Mouse (Mus musculus): ENCODE results near the gene Itgb2.

Gene Itgb2

DNA sequence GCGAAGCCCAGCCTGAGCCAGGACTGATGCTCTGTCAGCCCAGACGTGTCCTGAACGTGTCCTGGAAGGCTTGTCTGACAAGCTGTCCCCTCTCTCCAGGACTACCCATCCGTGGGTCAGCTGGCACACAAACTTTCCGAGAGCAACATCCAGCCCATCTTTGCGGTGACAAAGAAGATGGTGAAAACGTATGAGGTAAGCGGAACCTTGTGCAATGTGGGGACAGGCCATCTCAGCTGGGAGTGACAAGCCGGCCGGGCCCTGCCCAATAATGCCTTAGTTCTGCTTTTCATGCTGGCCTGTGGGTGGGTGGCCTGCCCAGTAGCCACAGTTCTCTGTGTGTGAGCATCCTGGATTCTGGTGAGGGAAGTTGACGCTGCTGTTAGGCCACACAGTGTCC lies 20.8 kb downstream of the Itgb2 start:
- peak in 1 of 2 experiments; percentile 31 for DNase-seq (ENCODE audit: low spot score in 2 of 2)

DNA sequence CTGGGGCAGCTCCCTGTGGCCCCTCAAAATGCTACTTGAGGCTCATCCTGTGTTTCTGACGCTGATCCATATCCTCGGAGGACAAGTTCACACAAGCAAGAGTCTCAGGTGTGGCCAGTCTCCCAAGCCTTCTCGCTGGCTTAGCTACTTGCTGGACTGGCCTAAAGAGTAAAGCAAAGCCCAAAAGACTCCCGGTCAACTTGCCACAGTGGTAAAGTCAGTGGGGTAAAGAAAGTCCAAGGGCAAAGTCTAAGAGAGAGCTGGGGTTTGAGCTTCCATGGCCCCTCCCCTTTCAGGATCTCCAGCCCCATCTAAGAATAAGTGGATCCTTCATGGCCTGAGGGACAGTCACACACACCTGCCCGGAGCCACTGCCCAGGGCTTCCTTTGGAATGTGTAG lies 22.1 kb downstream of the Itgb2 start:
- DNase-seq (ENCODE audit: low spot score in 2 of 2), result no peak

DNA sequence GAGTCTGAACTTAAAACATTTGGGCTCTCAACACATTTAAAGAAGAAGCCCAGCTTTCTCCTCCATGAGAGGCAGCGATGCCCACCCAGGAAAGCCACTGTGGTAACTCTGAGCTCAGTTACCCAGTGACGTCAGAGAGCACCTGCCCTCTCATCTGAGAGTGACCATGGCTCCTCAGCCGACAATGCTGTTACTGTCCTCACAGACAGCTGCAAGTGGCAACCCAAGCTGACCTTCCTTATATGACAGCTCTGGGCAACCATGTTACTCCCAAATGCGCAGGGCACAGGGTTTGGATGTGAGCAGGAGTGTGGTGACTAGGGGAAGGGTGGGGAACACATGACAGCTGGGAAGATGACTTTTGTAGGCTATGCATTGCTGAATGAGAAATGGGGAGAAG lies 23.2 kb downstream of the Itgb2 start:
- no peak for DNase-seq (ENCODE audit: low spot score in 2 of 2)

DNA sequence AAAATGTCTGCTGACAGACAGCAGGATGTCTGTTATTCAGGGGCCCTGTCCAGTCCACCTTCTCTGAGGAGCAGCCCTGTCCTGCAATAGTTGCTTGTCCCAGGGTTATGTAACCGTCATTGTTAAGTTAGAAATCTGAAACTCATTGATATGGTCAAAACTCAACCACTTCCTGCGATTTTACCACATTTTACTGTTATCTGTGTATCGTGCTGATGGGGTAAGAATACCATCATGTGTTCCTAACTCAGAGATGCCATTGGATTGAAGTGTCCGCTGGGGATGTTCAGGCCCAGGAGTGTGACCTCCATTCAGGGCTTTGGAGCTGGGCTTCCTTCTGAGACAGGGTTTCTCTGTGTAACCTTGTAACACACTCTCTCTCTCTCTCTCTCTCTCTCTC lies 24.9 kb downstream of the Itgb2 start:
- no peak for DNase-seq (ENCODE audit: low spot score in 2 of 2)

DNA sequence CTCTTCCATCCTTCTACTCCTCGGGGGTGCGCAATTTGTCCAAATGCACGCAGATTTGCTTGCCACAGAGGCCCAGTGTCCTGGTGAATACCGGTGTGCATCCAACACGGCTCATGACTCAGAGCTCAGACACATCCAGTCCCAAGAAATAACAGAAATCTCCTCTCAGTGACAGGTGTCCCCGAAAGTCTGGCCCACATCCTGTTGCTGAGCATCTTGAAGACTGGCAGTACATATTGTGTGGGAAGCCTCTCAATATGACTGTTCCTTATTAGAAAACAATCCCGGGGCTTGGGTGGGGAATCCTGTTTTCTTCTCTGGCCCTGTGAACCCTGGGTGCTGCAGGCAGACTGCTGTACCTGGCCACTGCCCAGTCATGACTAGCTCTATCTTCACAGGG lies 26.6 kb downstream of the Itgb2 start:
- DNase-seq (ENCODE audit: low spot score in 2 of 2), result no peak

DNA sequence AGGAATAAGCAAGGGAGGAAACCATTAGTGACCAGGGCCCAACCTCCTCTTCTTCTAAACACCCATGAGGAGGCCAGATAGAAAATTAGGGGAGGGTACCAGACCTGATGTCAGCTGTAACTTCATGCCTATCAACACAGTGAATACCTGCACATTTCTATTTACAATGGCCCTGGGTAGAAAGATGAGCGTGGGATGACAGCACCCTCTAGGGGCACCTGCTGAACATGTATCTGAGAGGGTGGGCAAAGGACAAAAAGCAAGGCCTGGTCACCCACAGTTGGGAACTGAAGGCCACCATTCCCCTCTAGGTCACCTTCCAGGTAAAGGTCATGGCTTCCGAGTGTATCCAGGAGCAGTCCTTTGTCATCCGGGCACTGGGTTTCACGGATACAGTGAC lies 27.6 kb downstream of the Itgb2 start:
- no peak for DNase-seq (ENCODE audit: low spot score in 2 of 2)

DNA sequence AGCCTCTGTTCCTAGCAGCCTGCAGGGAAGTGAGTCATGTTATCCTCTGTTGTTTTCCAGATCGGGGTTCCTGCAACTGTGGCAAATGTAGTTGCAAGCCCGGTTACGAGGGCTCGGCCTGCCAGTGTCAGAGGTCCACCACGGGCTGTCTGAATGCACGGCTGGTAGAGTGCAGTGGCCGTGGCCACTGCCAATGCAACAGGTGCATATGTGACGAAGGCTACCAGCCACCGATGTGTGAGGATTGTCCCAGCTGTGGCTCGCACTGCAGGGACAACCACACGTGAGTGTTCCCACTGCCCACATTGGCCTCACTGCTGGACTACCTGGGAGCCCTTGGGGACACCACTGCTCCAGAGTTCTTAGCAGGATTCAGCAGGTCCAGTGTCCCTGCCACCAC lies 30.0 kb downstream of the Itgb2 start:
- DNase-seq (ENCODE audit: low spot score in 2 of 2), result no peak

DNA sequence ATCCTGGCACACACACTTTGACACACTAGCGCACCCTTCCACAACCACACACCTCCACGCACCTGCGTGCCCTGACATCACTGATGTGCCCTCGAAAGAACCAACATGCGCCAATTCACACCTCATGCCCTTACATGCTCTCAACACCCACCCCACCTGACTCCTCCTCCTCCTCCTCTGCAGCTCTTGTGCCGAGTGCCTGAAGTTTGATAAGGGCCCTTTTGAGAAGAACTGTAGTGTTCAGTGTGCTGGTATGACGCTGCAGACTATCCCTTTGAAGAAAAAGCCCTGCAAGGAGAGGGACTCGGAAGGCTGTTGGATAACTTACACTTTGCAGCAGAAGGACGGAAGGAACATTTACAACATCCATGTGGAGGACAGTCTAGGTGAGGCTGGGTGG lies 30.8 kb downstream of the Itgb2 start:
- DNase-seq (ENCODE audit: low spot score in 2 of 2), result no peak

DNA sequence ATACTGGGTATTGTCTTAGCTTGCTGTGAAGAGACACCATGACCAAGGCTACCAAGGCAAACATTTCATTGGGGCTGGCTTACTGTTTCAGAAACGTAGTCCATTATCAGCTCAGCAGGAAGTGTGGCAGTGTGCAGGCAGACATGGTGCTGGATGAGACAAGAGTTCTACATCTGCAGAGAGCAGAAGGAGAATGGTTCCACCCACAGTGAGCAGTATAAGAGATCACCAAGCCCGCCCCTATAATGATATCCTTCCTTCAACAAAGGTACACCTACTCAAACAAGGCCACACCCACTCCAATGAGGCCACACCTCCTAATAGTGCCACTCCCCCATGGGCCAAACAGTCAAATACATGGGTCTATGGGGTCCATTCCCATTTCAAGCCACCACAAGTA lies 31.5 kb downstream of the Itgb2 start:
- no peak for DNase-seq (ENCODE audit: low spot score in 2 of 2)

DNA sequence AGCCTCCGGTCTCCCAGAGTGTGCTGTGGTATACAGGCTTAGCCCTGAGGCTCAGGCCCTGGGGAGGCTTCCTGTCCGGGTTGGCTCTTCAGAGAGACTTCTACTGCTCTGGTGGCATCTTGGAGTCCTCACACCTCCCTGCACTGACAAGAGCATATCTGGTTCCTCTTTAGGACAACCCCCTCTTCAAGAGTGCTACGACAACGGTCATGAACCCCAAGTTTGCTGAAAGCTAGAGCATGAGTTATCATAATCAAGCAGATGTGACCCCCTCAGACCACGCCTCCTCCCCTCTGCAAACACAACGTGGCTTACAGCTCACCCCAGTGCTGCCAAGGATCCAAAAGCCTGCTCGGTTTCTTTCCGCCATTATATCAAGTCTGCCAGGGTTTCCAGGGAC lies 35.0 kb downstream of the Itgb2 start:
- no peak for DNase-seq (ENCODE audit: low spot score in 2 of 2)

DNA sequence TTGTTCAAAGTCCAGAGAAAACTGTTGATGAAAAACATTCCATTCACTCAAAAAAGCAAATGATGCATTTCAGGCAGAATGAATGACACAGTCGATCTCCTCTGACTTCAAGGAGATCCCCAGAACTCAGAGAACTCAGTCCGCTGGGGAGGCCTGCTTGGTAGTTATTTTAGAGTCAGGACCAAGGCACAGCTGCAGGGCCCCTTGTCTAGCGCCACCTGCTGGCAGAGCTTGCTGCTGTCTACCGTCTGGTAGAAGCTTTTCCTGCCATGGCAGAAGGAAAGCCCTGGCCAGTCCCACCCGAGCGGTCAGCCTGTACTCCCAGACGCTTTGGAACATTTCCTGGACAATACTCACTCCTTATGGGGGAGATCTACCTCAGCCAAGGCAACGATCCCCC lies 36.6 kb downstream of the Itgb2 start:
- DNase-seq (ENCODE audit: low spot score in 2 of 2), result peak in 1 of 2 experiments; percentile 80

DNA sequence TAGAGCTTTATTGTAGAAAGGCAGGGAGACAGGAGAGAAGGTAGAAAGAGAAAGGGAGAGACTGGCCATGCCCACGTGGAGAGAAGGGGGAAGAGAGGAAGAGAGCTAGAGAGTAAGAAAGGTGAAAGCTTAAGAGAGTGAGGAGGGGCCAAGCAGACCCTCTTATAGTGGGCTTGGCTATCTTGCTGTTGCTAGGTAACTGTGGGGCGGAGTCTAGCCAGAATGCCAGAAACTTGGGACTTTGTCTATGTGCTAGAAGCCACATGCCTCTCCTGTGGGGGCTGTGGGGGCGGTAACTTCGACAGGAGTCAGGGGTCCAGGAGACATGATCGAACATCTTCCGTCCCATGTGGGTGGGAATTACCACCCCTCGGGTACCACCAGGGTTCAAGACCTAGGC lies 39.4 kb downstream of the Itgb2 start:
- no peak for DNase-seq (ENCODE audit: low spot score in 2 of 2)

DNA sequence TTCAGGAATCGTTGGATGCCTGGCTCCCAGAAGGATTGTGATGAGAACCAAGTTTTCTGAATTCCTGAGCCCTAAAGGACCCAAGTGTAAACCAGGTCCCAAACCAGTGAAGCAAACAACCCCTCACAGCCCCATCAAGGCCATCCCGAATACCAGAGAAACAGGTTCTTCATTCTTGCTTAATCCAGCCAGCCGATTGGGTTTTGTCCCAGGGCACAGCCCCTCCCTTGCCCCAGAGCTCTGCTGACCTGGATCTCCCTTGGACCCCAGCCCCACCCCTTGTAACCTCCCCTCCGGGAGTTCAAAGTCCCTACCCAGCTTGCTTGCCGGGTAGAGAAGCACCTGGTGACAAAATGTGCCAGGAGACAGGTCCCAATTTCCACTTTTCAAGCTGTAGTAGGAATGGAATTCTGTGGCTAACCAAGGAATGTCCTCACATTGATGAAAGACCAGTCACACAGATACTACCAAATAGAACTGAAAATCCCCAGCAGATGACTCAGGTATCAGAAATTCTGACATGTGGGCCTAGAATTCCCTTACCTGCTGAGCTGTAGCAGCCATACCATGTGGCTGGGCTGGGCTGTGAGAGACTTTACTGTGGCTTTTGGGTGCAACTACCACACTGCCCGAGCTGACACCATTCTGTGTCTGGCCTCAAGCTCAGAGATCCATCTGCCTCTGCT lies 40.1 kb downstream of the Itgb2 start:
- no peak for DNase-seq (ENCODE audit: low spot score in 2 of 2)

DNA sequence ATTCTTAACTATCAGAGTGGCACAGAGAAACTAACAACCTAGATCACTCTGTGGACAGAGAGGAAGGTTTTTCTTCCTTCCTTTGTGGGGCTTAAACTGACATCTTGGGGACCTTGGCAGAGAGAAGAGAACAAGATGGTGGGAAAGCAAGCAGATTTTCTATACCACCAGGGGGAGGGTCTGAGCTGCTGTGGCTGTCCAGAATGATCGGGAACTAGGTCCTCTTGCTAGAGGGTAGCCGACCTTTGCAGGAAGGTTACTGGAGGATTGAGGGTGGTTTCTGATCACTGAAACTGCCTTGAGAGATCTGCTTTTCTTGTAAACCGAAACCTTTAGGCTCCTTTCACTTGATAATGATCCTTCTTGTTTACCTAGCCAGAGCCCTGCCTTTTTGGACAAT lies 42.2 kb downstream of the Itgb2 start:
- DNase-seq (ENCODE audit: low spot score in 2 of 2), result no peak

DNA sequence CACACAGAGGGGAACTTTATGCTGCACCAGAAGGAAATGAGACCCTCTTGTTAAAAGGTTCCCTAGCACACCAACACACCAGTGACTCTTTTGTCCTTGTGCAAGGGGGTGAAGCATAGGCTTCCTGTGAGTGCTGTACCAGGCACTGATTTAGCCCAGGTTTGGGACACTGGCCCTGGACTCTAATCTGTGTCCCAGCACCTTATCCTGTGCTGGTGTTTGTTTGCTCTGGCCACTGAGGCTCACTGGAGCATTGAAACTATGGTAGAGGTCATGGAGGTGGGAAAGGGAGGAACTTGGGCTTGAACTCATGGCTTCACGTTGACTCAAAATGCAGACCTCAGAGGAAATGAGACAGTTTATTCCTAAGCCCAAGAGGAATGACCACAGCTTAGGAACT lies 43.1 kb downstream of the Itgb2 start:
- no peak for DNase-seq (ENCODE audit: low spot score in 2 of 2)

DNA sequence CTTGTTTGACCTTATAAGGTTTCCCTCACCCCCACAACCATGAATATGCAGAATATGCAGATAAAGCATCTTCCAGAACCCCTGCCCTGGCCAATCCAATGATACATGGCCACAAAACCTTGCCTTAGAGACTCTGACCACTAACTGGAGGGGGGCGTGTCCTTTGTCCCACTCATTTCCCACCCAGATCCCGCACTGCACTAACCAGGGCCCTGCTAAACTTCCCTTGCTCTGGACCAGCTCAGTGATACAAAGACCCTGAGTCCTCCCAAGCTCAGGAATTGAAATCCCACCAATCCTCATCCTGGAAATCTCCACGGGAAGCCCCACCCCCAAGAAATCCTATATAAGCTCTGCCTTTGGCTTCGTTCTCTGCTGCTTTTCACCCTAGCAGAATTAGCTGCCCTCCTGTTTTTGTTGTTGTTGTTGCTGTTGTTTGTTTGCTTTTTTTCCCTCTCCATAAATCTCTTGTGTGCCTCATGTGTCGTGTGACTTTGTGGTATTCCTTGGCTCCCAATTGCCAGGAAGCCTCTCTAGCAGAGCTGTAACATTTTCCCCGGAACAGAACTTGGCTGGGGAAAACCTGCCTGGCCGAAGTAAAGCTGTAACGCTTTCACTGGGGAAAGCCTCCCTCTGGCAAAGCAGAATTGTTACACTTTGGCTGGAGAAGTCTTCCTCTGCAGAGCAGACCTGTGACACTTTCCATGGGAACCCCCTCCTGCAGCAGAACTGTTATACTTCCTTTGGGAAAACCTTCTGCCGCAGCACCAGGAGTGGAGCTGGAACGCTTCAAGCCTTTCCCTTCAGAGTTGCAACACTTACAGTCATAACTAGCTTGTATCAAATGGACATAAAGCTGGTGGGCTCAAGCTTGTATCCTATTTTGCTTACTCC lies 50.2 kb downstream of the Itgb2 start:
- DNase-seq (ENCODE audit: low spot score in 2 of 2), result no peak

DNA sequence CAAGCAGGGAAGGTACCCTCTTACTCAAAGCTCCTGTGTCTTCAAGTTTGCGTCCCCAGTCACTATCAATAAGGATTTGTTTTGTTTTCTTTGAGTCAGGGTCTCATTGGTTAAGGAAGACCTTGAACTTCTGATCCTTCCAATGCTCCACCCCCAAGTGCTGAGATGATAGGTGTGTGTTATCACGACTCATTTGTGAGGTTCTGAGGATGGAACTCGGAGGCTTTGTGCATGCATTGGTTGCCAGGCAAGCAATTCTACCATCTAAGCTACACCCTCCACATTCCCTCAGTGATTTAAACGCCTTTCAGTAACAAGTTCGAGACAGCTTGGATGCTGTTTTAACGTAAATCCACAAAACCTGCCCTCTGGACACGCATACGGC lies 51.0 kb downstream of the Itgb2 start:
- no peak for DNase-seq (ENCODE audit: low spot score in 2 of 2)

DNA sequence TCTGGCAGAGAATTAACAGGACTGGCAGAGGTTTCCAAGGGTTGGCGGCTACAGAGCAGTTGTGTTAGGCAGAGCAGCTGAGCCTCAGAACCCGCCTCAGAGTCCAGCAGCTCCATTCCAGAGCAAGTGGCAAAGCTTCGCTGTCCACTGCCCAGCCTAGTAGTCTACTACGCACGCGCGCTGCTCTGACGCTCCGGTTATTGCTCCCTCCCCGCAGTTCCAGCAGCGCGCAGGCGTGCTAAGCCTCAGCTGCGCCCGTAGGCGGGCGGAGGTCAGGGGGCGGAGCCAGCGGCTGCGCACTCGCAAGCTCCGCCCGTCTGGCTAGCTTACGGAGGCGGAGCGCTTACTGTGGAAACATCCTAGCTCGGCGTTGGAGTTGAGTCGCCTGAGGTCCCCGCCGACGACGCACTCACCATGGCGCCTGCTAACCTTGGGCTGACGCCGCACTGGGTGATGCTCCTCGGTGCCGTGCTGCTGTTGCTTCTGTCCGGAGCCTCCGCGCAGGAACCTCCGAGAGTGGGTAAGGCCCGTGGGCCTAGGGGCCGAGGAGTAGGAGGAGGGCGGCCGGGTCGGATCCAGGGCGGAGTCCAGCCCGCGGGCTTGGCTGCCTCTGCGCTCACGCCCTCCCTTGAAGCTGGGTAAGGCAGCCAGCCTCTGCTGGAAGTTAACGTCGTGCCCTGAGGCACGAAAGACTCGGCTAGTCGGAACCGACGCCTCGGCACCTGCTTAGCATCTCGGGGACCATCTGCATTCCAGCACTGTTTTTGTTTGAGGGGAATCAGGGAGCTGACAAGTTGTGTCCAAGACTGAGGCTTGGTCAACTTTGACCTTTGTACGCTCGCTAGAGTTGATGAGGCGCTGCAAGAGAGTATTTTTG lies 51.6 kb downstream of the Itgb2 start, which contains the start of gene Pttg1ip:
TSS of gene Pttg1ip (plus strand) at position 313 of the 877 bp plus-strand sequence.
- peak; percentile 93 to 94 for DNase-seq (ENCODE audit: low spot score in 2 of 2)

DNA sequence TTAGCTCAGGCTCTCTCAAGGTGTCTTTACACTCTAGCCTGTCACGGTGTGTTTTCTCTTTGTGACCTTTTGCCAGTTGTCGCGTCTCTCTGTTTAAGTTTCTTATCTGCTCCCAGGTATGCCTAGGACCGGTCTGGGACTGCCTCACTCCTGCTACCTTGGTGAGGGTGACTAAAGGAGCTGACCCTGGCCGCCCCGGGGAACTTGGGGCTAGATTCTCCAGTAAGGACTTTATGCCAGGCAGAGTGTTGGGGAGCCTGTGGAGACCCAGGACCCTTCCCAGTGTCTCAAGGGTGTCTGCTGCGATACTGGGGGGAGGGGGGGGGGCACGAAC lies 52.2 kb downstream of the Itgb2 start:
- DNase-seq (ENCODE audit: low spot score in 2 of 2), result no peak

DNA sequence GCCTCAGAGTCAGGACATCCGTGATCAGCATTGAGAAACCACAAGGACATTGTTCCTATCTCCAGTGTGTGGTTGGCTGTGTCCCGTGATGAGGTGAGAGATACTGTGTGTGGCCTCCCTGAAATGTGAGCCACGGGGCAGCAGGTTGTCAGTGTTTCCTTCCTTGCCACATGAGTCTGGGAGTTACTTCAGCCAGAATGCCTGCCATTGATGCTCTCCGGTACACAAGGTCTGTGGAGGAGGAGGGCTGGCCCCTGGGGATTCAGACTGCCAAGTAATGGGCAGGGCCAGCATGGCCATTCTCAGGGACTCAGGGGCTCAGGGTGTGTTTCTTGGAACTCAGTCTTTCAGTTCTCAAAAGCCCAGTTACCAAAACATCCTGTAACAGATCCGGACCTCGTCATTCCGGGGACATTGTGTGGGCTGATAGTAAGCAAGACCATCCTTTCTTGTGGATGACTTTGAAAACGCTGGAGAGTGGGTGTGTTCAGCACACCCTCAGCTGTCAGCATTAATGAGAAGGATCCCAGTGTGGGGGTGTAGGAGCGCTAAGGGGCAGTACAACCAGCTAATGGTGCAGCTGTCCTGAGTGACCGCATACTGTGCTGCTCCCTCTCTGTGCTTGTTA lies 53.9 kb downstream of the Itgb2 start:
- no peak for DNase-seq (ENCODE audit: low spot score in 2 of 2)

DNA sequence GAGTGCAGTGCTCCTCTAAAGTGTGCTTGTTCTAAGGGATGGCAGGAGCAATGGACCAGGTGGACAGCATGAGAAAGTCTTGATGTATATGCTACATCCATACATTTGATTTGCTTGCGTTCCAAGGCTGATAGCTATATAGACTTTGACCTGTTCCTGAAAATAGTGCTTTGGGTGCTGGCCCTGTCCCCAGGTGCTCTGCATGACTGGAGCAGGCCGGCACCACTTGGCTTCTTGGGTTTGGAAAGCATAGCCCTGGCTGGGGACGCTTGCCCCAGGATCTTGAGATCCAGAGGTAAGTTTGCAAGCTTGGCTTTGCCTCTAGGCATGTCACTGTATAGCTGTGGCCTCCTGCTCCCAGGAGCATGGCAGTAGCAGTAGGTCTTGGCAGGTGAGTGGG lies 56.6 kb downstream of the Itgb2 start:
- DNase-seq (ENCODE audit: low spot score in 2 of 2), result no peak
